Mouse (Mus musculus) kidney, embryonic 16.5 days (tissue): ENCODE results near the gene Ddx46. TPM values are rescaled to one million over a fixed set of nuclear protein-coding genes. Genes with fewer than 3 reads are reported as not detected.
"Not testable (repeated sequence)": the region's sequence is repeated elsewhere in the genome, so short reads cannot be mapped to it uniquely, and the experiment has no call there.

Experiments
- ATAC-seq: fragments of 200-750 bp; cut with Nextera tagmentation; 2 replicates; pipeline ENCODE4 v1.8.0; 2017; ENCODE audit warnings: moderate TSS enrichment; ENCODE audit not compliant: low FRiP score, low TSS enrichment
- H3K27ac ChIP-seq: fragments of 300-500 bp; sonication (generic); 2 replicates; pipeline ENCODE4 v1.5.1; 2014; ENCODE audit warnings: low read length
- H3K27me3 ChIP-seq: fragments of 300-500 bp; sonication (generic); 2 replicates; pipeline ENCODE4 v1.6.1; 2014; ENCODE audit warnings: low read length, control low read depth, mixed read lengths; ENCODE audit not compliant: insufficient read depth
- H3K36me3 ChIP-seq: fragments of 300-500 bp; sonication (generic); 2 replicates; pipeline ENCODE4 v1.6.1; 2014; ENCODE audit warnings: low read length, control low read depth, mixed read lengths; ENCODE audit not compliant: insufficient read depth
- H3K4me1 ChIP-seq: fragments of 300-500 bp; sonication (generic); 2 replicates; pipeline ENCODE4 v1.6.1; 2014; ENCODE audit warnings: low read length, control low read depth, mixed read lengths; ENCODE audit not compliant: insufficient read depth
- H3K4me2 ChIP-seq: fragments of 300-500 bp; sonication (generic); replicated peaks from 2 replicates; pipeline ENCODE4 v1.6.1; 2014; ENCODE audit warnings: low read depth, low read length
- H3K4me3 ChIP-seq: fragments of 300-500 bp; sonication (generic); 2 replicates; pipeline ENCODE4 v1.5.1; 2014; ENCODE audit warnings: mild to moderate bottlenecking, low read length
- H3K9ac ChIP-seq: fragments of 300-500 bp; sonication (generic); replicated peaks from 2 replicates; pipeline ENCODE4 v1.6.1; 2014; ENCODE audit warnings: low read length
- H3K9me3 ChIP-seq: fragments of 300-500 bp; sonication (generic); 2 replicates; pipeline ENCODE4 v1.6.1; 2016; ENCODE audit warnings: low read length, control low read depth
- WGBS: fragments of 180-500 bp; shearing (Covaris S2); extraction: QIAGEN DNeasy Blood & Tissue Kit; methylation state at CpG from one replicate; pipeline ENCODE4 v1.1.7; 2014; 5-methylcytosine and 5-hydroxymethylcytosine counted together
- polyA plus RNA-seq: library from polyadenylated mRNA; unstranded; fragments of >200 nt; fragmentation: Nextera tagmentation; extraction: Ambion mirVana; gene quantifications from 2 replicates; pipeline ENCODE4 v1.2.1, GENCODE M21; 2015

Ddx46 gene
- polyA plus RNA-seq, 1 experiment from 2014 or later, result 37.5 TPM

GRCm38 (mm10) chr13:55604606-55605005 is 30.2 kb upstream of the Ddx46 start:
- H3K9ac ChIP-seq, result no peak overlapping the region
- peaks cover 8% of the 10 kb centered on the region for H3K4me1 ChIP-seq
- H3K9me3 ChIP-seq, result no peaks in the 10 kb centered on the region
- no peak overlapping the region for H3K27ac ChIP-seq
- H3K27me3 ChIP-seq, result no peaks in the 10 kb centered on the region
- ATAC-seq, result no peak
- 91% methylated on average over 3 of the region's 3 CpGs for WGBS
- no peak overlapping the region for H3K4me2 ChIP-seq
- no peak overlapping the region for H3K4me3 ChIP-seq
- peaks cover 23% of the 10 kb centered on the region for H3K36me3 ChIP-seq

GRCm38 (mm10) chr13:55606899-55607623 is 27.8 kb upstream of the Ddx46 start:
- no peaks in the 10 kb centered on the region for H3K4me1 ChIP-seq
- H3K27me3 ChIP-seq, result no peaks in the 10 kb centered on the region
- H3K9me3 ChIP-seq, result no peaks in the 10 kb centered on the region
- H3K9ac ChIP-seq, result no peak overlapping the region
- no peak for ATAC-seq
- no peak overlapping the region for H3K4me3 ChIP-seq
- 79% methylated on average over 10 of the region's 10 CpGs for WGBS
- H3K36me3 ChIP-seq, result peaks cover 28% of the 10 kb centered on the region
- no peak overlapping the region for H3K4me2 ChIP-seq
- H3K27ac ChIP-seq, result no peak overlapping the region

GRCm38 (mm10) chr13:55607624-55608006 is 27.2 kb upstream of the Ddx46 start:
- no peak for ATAC-seq
- no peaks in the 10 kb centered on the region for H3K9me3 ChIP-seq
- H3K9ac ChIP-seq, result no peak overlapping the region
- H3K4me3 ChIP-seq, result no peak overlapping the region
- H3K27ac ChIP-seq, result no peak overlapping the region
- 89% methylated on average over 2 of the region's 2 CpGs for WGBS
- H3K27me3 ChIP-seq, result no peaks in the 10 kb centered on the region
- no peak overlapping the region for H3K4me2 ChIP-seq
- H3K36me3 ChIP-seq, result peaks cover 28% of the 10 kb centered on the region
- H3K4me1 ChIP-seq, result no peaks in the 10 kb centered on the region

- WGBS, result 89% methylated on average over 7 of the region's 7 CpGs
- Histone ChIP-seq H3K4me1 (no peaks in the 10 kb centered on the region), H3K4me2 (no peak overlapping the region), H3K9ac (no peak overlapping the region), H3K27me3 (no peaks in the 10 kb centered on the region), H3K36me3 (peaks cover 16% of the 10 kb centered on the region), H3K4me3 (no peak overlapping the region), H3K9me3 (no peaks in the 10 kb centered on the region), H3K27ac (no peak overlapping the region)
- no peak for ATAC-seq
Observed at GRCm38 (mm10) chr13:55611996-55612395, 22.8 kb upstream of the Ddx46 start.

- no peak overlapping the region for H3K4me3 ChIP-seq
- H3K9me3 ChIP-seq, result no peaks in the 10 kb centered on the region
- H3K27ac ChIP-seq, result no peak overlapping the region
- no peaks in the 10 kb centered on the region for H3K4me1 ChIP-seq
- no peaks in the 10 kb centered on the region for H3K27me3 ChIP-seq
- no peak overlapping the region for H3K4me2 ChIP-seq
- 35% methylated on average over 5 of the region's 5 CpGs for WGBS
- ATAC-seq, result peak; percentile 63; the same call in 1 of the 2 replicates
- H3K9ac ChIP-seq, result no peak overlapping the region
- peaks cover 9% of the 10 kb centered on the region for H3K36me3 ChIP-seq
Observed at GRCm38 (mm10) chr13:55613471-55613870, 21.4 kb upstream of the Ddx46 start.

- no peak for ATAC-seq
- peaks cover 12% of the 10 kb centered on the region for H3K4me1 ChIP-seq
- no peak overlapping the region for H3K27ac ChIP-seq
- H3K4me2 ChIP-seq, result no peak overlapping the region
- H3K9ac ChIP-seq, result no peak overlapping the region
- H3K4me3 ChIP-seq, result no peak overlapping the region
- no peaks in the 10 kb centered on the region for H3K9me3 ChIP-seq
- H3K27me3 ChIP-seq, result no peaks in the 10 kb centered on the region
- no peaks in the 10 kb centered on the region for H3K36me3 ChIP-seq
- 93% methylated on average over 4 of the region's 4 CpGs for WGBS
Observed at GRCm38 (mm10) chr13:55619328-55619727, 15.5 kb upstream of the Ddx46 start.

- no peak for ATAC-seq
- Histone ChIP-seq H3K4me1 (peaks cover 14% of the 10 kb centered on the region), H3K4me3 (no peak overlapping the region), H3K9me3 (no peaks in the 10 kb centered on the region), H3K36me3 (peaks cover 1% of the 10 kb centered on the region; the same call in 1 of the 2 replicates), H3K9ac (no peak overlapping the region), H3K27me3 (no peaks in the 10 kb centered on the region), H3K27ac (no peak overlapping the region), H3K4me2 (no peak overlapping the region)
- WGBS, result 82% methylated on average over 2 of the region's 2 CpGs
Observed at GRCm38 (mm10) chr13:55620275-55620674, 14.6 kb upstream of the Ddx46 start.

GRCm38 (mm10) chr13:55622156-55622648 is 12.6 kb upstream of the Ddx46 start:
- Histone ChIP-seq H3K4me1 (peaks cover 14% of the 10 kb centered on the region), H3K9ac (peak overlapping the region; percentile 92), H3K27ac (peak overlapping the region; percentile 94), H3K36me3 (peaks cover 13% of the 10 kb centered on the region; the same call in 1 of the 2 replicates), H3K4me2 (peak overlapping the region; percentile 64), H3K4me3 (peak overlapping the region; percentile 95)
- H3K9me3 ChIP-seq, H3K27me3 ChIP-seq: not testable (repeated sequence)
- WGBS, result 22% methylated on average over 20 of the region's 20 CpGs
- peak; percentile 43 for ATAC-seq

GRCm38 (mm10) chr13:55622649-55623541 is 11.9 kb upstream of the Ddx46 start, which contains the start of gene Caml:
Gene Caml (plus strand): TSS chr13:55623005.
- Histone ChIP-seq H3K27me3 (no peaks in the 10 kb centered on the region), H3K36me3 (peaks cover 17% of the 10 kb centered on the region; the same call in 1 of the 2 replicates), H3K4me1 (peaks cover 14% of the 10 kb centered on the region), H3K4me2 (peak within 1 kb of the TSS; percentile 64), H3K9me3 (no peaks in the 10 kb centered on the region), H3K4me3 (peak within 1 kb of the TSS; percentile 95), H3K27ac (peak within 1 kb of the TSS; percentile 94), H3K9ac (peak within 1 kb of the TSS; percentile 92)
- under 1% methylated on average over 59 of the region's 59 CpGs for WGBS
- ATAC-seq, result peak; percentile 99
